Mouse (Mus musculus) adrenal gland, adult 2 months (tissue): ENCODE data around the gene Scg2. TPM values are rescaled to one million over a fixed set of nuclear protein-coding genes. Genes with fewer than 3 reads are reported as not detected.

ENCODE experiments used
- polyA plus RNA-seq: library from polyadenylated mRNA; depleted of rRNA; stranded (reverse); fragments of >200 nt; gene quantifications from 2 replicates; pipeline ENCODE4 v1.2.3, GENCODE M21; 2012; rRNA removed
- total RNA-seq, 2 experiments: library from RNA; stranded (reverse); gene quantifications; 2 replicates each; pipeline ENCODE4 v1.2.3; 2021

The Scg2 gene
- total and polyA plus RNA-seq, 3 experiments = 16.2 to 1,112 (median 748) TPM

Other genes with a start within 250 kb of the Scg2 start
- under 1 TPM; 0.46 to 0.59 TPM for gene Ap1s3, start 231.9 kb upstream of the Scg2 start, total RNA-seq
- gene Ap1s3, start 231.9 kb upstream of the Scg2 start, polyA plus RNA-seq = 1.5 and 3.8 TPM in 2 replicates